In the genomic region with DNA sequence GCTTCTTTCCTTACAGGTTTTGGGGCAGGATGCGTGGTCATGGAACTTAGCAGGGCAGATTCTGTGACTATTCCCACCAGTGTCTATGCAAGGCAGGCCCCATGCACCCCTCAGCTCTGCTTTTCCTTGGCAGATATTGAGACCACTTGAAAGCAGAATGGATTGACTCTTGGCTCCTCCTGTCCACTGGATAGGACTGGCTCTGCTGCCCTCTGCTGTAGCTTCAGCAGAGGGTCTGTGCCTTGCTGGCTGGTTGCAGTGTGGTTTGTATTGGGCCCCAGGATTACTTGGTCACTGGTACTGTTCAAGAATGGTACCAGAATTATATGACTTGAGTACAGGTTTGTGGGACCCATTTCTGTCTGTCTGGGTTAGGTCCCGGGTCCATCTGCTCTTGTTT, we compare ENCODE assay signal across 14 mouse cellular contexts. TPM values are rescaled to one million over a fixed set of nuclear protein-coding genes. Genes with fewer than 3 reads are reported as not detected.
DNase-seq lines count a peak whose midpoint lies in the region; ATAC-seq and TF ChIP-seq lines count a peak whose summit lies in the region.
"Had no signal": no experiment of that assay in that cellular context is flagged by ENCODE, and none has a peak within 500 bp of the region (broad histone marks: within the 10 kb centered on the region; RNA-seq: fewer than 3 reads in every experiment).

No protein-coding gene starts in this region.

- no peak; the same call in 1 of the 2 replicates for ATAC-seq in hindbrain, embryonic 16.5 days
- no peak for ATAC-seq in midbrain, postnatal 0 days (ENCODE audit: low FRiP score)
- ATAC-seq in stomach, postnatal 0 days (ENCODE audit: low FRiP score, low TSS enrichment), result no peak

- no peak overlapping the region for H3K4me2 ChIP-seq in hindbrain, embryonic 16.5 days (ENCODE audit: low read length)
- no peak overlapping the region for H3K4me2 ChIP-seq in midbrain, postnatal 0 days (ENCODE audit: low read depth, low read length, poor library complexity, severe bottlenecking)
- H3K4me2 ChIP-seq in stomach, postnatal 0 days (replicated peaks; ENCODE audit: low read depth), result no peak overlapping the region
- H3K4me2 ChIP-seq: embryonic facial prominence, embryonic 13.5 days had no signal

- 85% methylated on average over 2 of the region's 2 CpGs for WGBS in hindbrain, embryonic 10.5 days
- WGBS in hindbrain, embryonic 16.5 days, result 74% methylated on average over 2 of the region's 2 CpGs
- 78% methylated on average over 2 of the region's 2 CpGs for WGBS in midbrain, postnatal 0 days
- whole genome bisulfite sequencing in midbrain, embryonic 10.5 days, result 84% methylated on average over 2 of the region's 2 CpGs
- 65% methylated on average over 2 of the region's 2 CpGs for WGBS in stomach, postnatal 0 days

- peak; percentile 75 for TF ChIP-seq CTCF in midbrain, postnatal 0 days (IDR thresholded peaks at IDR 0.05)
- TF ChIP-seq CTCF in stomach, postnatal 0 days (IDR thresholded peaks at IDR 0.05; ENCODE audit: low read depth), result peak; percentile 61

- TF ChIP-seq EP300 in stomach, postnatal 0 days (optimal IDR thresholded peaks at IDR 0.05), result no peak

- no peak overlapping the region for H3K4me3 ChIP-seq in hindbrain, embryonic 10.5 days
- H3K4me3 ChIP-seq in hindbrain, embryonic 16.5 days (ENCODE audit: low read length), result no peak overlapping the region
- H3K4me3 ChIP-seq in midbrain, postnatal 0 days (ENCODE audit: low read depth, low read length), result no peak overlapping the region
- no peak overlapping the region for H3K4me3 ChIP-seq in midbrain, embryonic 10.5 days
- no peak overlapping the region for H3K4me3 ChIP-seq in stomach, postnatal 0 days (ENCODE audit: low read depth, low read length)
- H3K4me3 ChIP-seq: embryonic facial prominence, embryonic 13.5 days had no signal

- no peaks in the 10 kb centered on the region; the same call in 1 of the 2 replicates for H3K4me1 ChIP-seq in hindbrain, embryonic 10.5 days (replicated peaks)
- no peaks in the 10 kb centered on the region for H3K4me1 ChIP-seq in hindbrain, embryonic 16.5 days (ENCODE audit: control insufficient read depth, insufficient read depth, low read depth, low read length)
- H3K4me1 ChIP-seq in midbrain, postnatal 0 days (ENCODE audit: insufficient read depth, low read length), result no peaks in the 10 kb centered on the region
- H3K4me1 ChIP-seq in midbrain, embryonic 10.5 days, result no peaks in the 10 kb centered on the region
- no peaks in the 10 kb centered on the region for H3K4me1 ChIP-seq in stomach, postnatal 0 days (replicated peaks; ENCODE audit: control insufficient read depth, insufficient read depth)
- H3K4me1 ChIP-seq: embryonic facial prominence, embryonic 13.5 days had no signal

- DNase-seq in adrenal gland, postnatal 10 days, result peak; percentile 12
- DNase-seq in adrenal gland, postnatal 25 days, result no peak
- DNase-seq in hindbrain, embryonic 10.5 days (ENCODE audit: low spot score), result peak; percentile 5
- DNase-seq in midbrain, postnatal 0 days (ENCODE audit: low spot score), result peak; percentile 68
- no peak for DNase-seq in midbrain, embryonic 10.5 days (ENCODE audit: low spot score)
- no peak for DNase-seq in stomach, postnatal 0 days (ENCODE audit: low spot score)
- no peak for DNase-seq in layer of hippocampus, adult 9-11 months
- DNase-seq: spleen, adult 18-20 months had no signal

- H3K9me3 ChIP-seq in hindbrain, embryonic 10.5 days, result no peaks in the 10 kb centered on the region
- no peaks in the 10 kb centered on the region for H3K9me3 ChIP-seq in hindbrain, embryonic 16.5 days (ENCODE audit: control insufficient read depth, low read length)
- no peaks in the 10 kb centered on the region for H3K9me3 ChIP-seq in midbrain, postnatal 0 days (ENCODE audit: low read length)
- no peaks in the 10 kb centered on the region for H3K9me3 ChIP-seq in midbrain, embryonic 10.5 days (replicated peaks)
- no peaks in the 10 kb centered on the region for H3K9me3 ChIP-seq in stomach, postnatal 0 days (ENCODE audit: control insufficient read depth, low read length)
- H3K9me3 ChIP-seq: embryonic facial prominence, embryonic 13.5 days had no signal

- H3K9ac ChIP-seq in hindbrain, embryonic 16.5 days (ENCODE audit: low read depth, low read length), result no peak overlapping the region
- H3K9ac ChIP-seq in midbrain, postnatal 0 days (replicated peaks; ENCODE audit: low read length, poor library complexity, severe bottlenecking), result no peak overlapping the region
- H3K9ac ChIP-seq in stomach, postnatal 0 days (ENCODE audit: low read length), result no peak overlapping the region
- H3K9ac ChIP-seq: embryonic facial prominence, embryonic 13.5 days had no signal

- no peaks in the 10 kb centered on the region; the same call in 1 of the 2 replicates for H3K27me3 ChIP-seq in hindbrain, embryonic 10.5 days (ENCODE audit: insufficient read depth, poor library complexity, severe bottlenecking)
- H3K27me3 ChIP-seq in hindbrain, embryonic 16.5 days (replicated peaks; ENCODE audit: control insufficient read depth, insufficient read depth, low read length), result no peaks in the 10 kb centered on the region
- no peaks in the 10 kb centered on the region for H3K27me3 ChIP-seq in midbrain, postnatal 0 days (ENCODE audit: insufficient read depth, low read length)
- no peaks in the 10 kb centered on the region; the same call in 1 of the 2 replicates for H3K27me3 ChIP-seq in midbrain, embryonic 10.5 days (ENCODE audit: low read depth, poor library complexity, severe bottlenecking)
- no peaks in the 10 kb centered on the region for H3K27me3 ChIP-seq in stomach, postnatal 0 days (ENCODE audit: control insufficient read depth, insufficient read depth, low read length)
- H3K27me3 ChIP-seq: embryonic facial prominence, embryonic 13.5 days had no signal

- no peaks in the 10 kb centered on the region for H3K36me3 ChIP-seq in hindbrain, embryonic 10.5 days
- no peaks in the 10 kb centered on the region for H3K36me3 ChIP-seq in hindbrain, embryonic 16.5 days (ENCODE audit: control insufficient read depth, insufficient read depth, low read length)
- no peaks in the 10 kb centered on the region for H3K36me3 ChIP-seq in midbrain, postnatal 0 days (ENCODE audit: insufficient read depth, low read length)
- no peaks in the 10 kb centered on the region for H3K36me3 ChIP-seq in midbrain, embryonic 10.5 days
- H3K36me3 ChIP-seq in stomach, postnatal 0 days (ENCODE audit: control insufficient read depth, insufficient read depth, low read length), result no peaks in the 10 kb centered on the region
- H3K36me3 ChIP-seq: embryonic facial prominence, embryonic 13.5 days had no signal

- no peak overlapping the region for H3K27ac ChIP-seq in hindbrain, embryonic 10.5 days
- no peak overlapping the region for H3K27ac ChIP-seq in hindbrain, embryonic 16.5 days (ENCODE audit: low read depth, low read length)
- H3K27ac ChIP-seq in midbrain, postnatal 0 days (ENCODE audit: low read depth, low read length), result no peak overlapping the region
- H3K27ac ChIP-seq in midbrain, embryonic 10.5 days (replicated peaks), result no peak overlapping the region
- H3K27ac ChIP-seq in stomach, postnatal 0 days (replicated peaks), result no peak overlapping the region
- H3K27ac ChIP-seq: embryonic facial prominence, embryonic 13.5 days had no signal

RNA-seq across cellular contexts. Expression of gene Mov10l1, which starts 16.4 kb away (rescaled TPM):
- not detected for total RNA-seq in adrenal gland, postnatal 10 days (2021)
- not detected in 2 replicates for total RNA-seq in adrenal gland, postnatal 25 days (2021)
- polyA plus RNA-seq in hindbrain, embryonic 10.5 days (2016; fragmentation: Nextera tagmentation; extraction: Ambion mirVana), result not detected in 2 replicates
- polyA plus RNA-seq in hindbrain, embryonic 16.5 days (2015; fragmentation: Nextera tagmentation; extraction: Ambion mirVana), result 0.05 and 0.09 TPM in 2 replicates
- 0.22 TPM in 1 of 2 replicates, not detected in the other for total RNA-seq in midbrain, postnatal 0 days (2014; rRNA removed)
- not detected in 2 replicates for polyA plus RNA-seq in midbrain, postnatal 0 days (2015; fragmentation: Nextera tagmentation; extraction: Ambion mirVana)
- not detected in 2 replicates for polyA plus RNA-seq in midbrain, embryonic 10.5 days (2016; fragmentation: Nextera tagmentation; extraction: Ambion mirVana)
- not detected in 2 replicates for polyA plus RNA-seq in stomach, postnatal 0 days (2015; fragmentation: Nextera tagmentation; extraction: Ambion mirVana)
- total RNA-seq: layer of hippocampus, postnatal 10 days had no signal
- polyA plus RNA-seq: C2C12; embryonic facial prominence, embryonic 13.5 days; neural tube, embryonic 11.5 days had no signal

RNA-seq across cellular contexts. Expression of gene Mlc1, which starts 20.3 kb away (rescaled TPM):
- under 1 TPM in 1 of 2 experiments, not detected in 1; 0.09 TPM for total RNA-seq in adrenal gland, postnatal 10 days (2021)
- total RNA-seq in adrenal gland, postnatal 25 days (2021), result not detected in 2 replicates
- 4.7 and 5.5 TPM in 2 replicates for polyA plus RNA-seq in hindbrain, embryonic 10.5 days (2016; fragmentation: Nextera tagmentation; extraction: Ambion mirVana)
- polyA plus RNA-seq in hindbrain, embryonic 16.5 days (2015; fragmentation: Nextera tagmentation; extraction: Ambion mirVana), result 39.1 and 52.9 TPM in 2 replicates
- total RNA-seq in midbrain, postnatal 0 days (2014; rRNA removed), result 46.6 and 60.0 TPM in 2 replicates
- 46.7 and 46.8 TPM in 2 replicates for polyA plus RNA-seq in midbrain, postnatal 0 days (2015; fragmentation: Nextera tagmentation; extraction: Ambion mirVana)
- polyA plus RNA-seq in midbrain, embryonic 10.5 days (2016; fragmentation: Nextera tagmentation; extraction: Ambion mirVana), result 4.5 and 4.9 TPM in 2 replicates
- polyA plus RNA-seq in stomach, postnatal 0 days (2015; fragmentation: Nextera tagmentation; extraction: Ambion mirVana), result not detected in 2 replicates

RNA-seq across cellular contexts. Expression of gene Ttll8, which starts 44.9 kb away (rescaled TPM):
- total RNA-seq in adrenal gland, postnatal 10 days (2021), result not detected
- not detected in 2 replicates for total RNA-seq in adrenal gland, postnatal 25 days (2021)
- 0.05 and 0.08 TPM in 2 replicates for polyA plus RNA-seq in hindbrain, embryonic 10.5 days (2016; fragmentation: Nextera tagmentation; extraction: Ambion mirVana)
- polyA plus RNA-seq in hindbrain, embryonic 16.5 days (2015; fragmentation: Nextera tagmentation; extraction: Ambion mirVana), result 0.06 and 0.13 TPM in 2 replicates
- total RNA-seq in midbrain, postnatal 0 days (2014; rRNA removed), result 3.3 TPM in 1 of 2 replicates, not detected in the other
- polyA plus RNA-seq in midbrain, postnatal 0 days (2015; fragmentation: Nextera tagmentation; extraction: Ambion mirVana), result 0.26 and 0.35 TPM in 2 replicates
- not detected in 2 replicates for polyA plus RNA-seq in midbrain, embryonic 10.5 days (2016; fragmentation: Nextera tagmentation; extraction: Ambion mirVana)
- polyA plus RNA-seq in stomach, postnatal 0 days (2015; fragmentation: Nextera tagmentation; extraction: Ambion mirVana), result not detected in 2 replicates
- polyA plus RNA-seq: C2C12; embryonic facial prominence, embryonic 13.5 days; lung, embryonic 16.5 days; neural tube, embryonic 11.5 days had no signal

Comparison
In these comparisons a context has a peak if more than half of its experiments do, and no peak if none do; other contexts are left out.
1. DNase-seq: peak in adrenal gland, postnatal 10 days (single experiment), hindbrain, embryonic 10.5 days (single experiment) and midbrain, postnatal 0 days (single experiment); none in adrenal gland, postnatal 25 days (single experiment), midbrain, embryonic 10.5 days (single experiment), stomach, postnatal 0 days (single experiment) and layer of hippocampus, adult 9-11 months (single experiment).